18 mouse cellular contexts compared by ENCODE assay signal in the genomic region with DNA sequence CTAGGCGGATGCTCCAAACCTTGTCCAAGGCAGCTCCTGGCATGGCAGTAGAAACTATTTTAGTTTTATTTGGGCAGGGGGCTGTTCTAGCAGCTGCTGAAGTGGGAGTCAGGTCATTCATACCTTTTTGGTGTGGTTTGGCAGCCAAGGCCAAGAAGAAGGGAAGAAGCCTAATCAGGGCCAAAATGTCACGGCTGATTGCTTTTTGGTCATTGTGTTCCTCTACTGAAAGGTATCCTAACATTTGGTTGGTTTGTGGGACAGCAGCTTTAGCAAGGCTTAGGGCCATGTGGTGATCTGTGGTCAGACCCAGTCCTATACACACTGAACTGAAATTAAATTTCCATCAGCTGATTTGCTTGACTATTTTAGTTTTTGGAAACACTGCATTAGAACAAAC. TPM values are rescaled to one million over a fixed set of nuclear protein-coding genes. Genes with fewer than 3 reads are reported as not detected.
"Had no signal": no experiment of that assay in that cellular context is flagged by ENCODE, and none has a peak within 500 bp of the region (broad histone marks: within the 10 kb centered on the region; RNA-seq: fewer than 3 reads in every experiment).

No protein-coding gene starts in this region.

- DNase-seq: lung, adult 2 months; lung, postnatal 14 days; lung, postnatal 36 days; right cerebral cortex, postnatal 14 days; thymus, adult 2 months; thymus, postnatal 25 days; thymus, postnatal 4 days had no signal

- ATAC-seq: lung, postnatal 0 days; midbrain, embryonic 13.5 days; midbrain, embryonic 15.5 days had no signal

- H3K27ac ChIP-seq: lung, embryonic 15.5 days; macrophage; midbrain, embryonic 13.5 days; midbrain, embryonic 15.5 days; neural tube, embryonic 12.5 days; stomach, embryonic 15.5 days; stomach, postnatal 0 days had no signal

- H3K9ac ChIP-seq: lung, embryonic 15.5 days; midbrain, embryonic 13.5 days; midbrain, embryonic 15.5 days; neural tube, embryonic 12.5 days; stomach, embryonic 15.5 days had no signal

- H3K4me1 ChIP-seq: neural tube, embryonic 12.5 days; stomach, embryonic 15.5 days had no signal

- H3K27me3 ChIP-seq: lung, embryonic 15.5 days; midbrain, embryonic 13.5 days; midbrain, embryonic 15.5 days; neural tube, embryonic 12.5 days; stomach, embryonic 15.5 days had no signal

- H3K4me3 ChIP-seq: lung, embryonic 15.5 days; megakaryocyte, embryonic 14.5 days; midbrain, embryonic 13.5 days; midbrain, embryonic 15.5 days; neural tube, embryonic 12.5 days; stomach, embryonic 15.5 days had no signal

- H3K4me2 ChIP-seq: lung, embryonic 15.5 days; midbrain, embryonic 11.5 days; midbrain, embryonic 13.5 days; midbrain, embryonic 15.5 days; neural tube, embryonic 12.5 days; stomach, embryonic 15.5 days had no signal

- H3K9me3 ChIP-seq: lung, embryonic 15.5 days; midbrain, embryonic 13.5 days; midbrain, embryonic 15.5 days; neural tube, embryonic 12.5 days; stomach, embryonic 15.5 days had no signal

- H3K36me3 ChIP-seq: lung, embryonic 15.5 days; midbrain, embryonic 13.5 days; midbrain, embryonic 15.5 days; neural tube, embryonic 12.5 days; stomach, embryonic 15.5 days had no signal

RNA-seq across cellular contexts. Expression of gene Ptprk, which starts 6.6 kb away (rescaled TPM):
- total RNA-seq: monocyte, adult 5-6 weeks had no signal
- polyA plus RNA-seq: macrophage had no signal
